Mouse (Mus musculus): ENCODE measurements at regions not wholly inside any gene's neighbourhood (a gene's known extent, or its start where the extent isn't known, plus 50 kb on each side); places are given as distances from the start of the nearest gene placed in this dataset.
A peak's percentile ranks its signal among the peaks of the same experiment; 100 is the strongest.

DNA sequence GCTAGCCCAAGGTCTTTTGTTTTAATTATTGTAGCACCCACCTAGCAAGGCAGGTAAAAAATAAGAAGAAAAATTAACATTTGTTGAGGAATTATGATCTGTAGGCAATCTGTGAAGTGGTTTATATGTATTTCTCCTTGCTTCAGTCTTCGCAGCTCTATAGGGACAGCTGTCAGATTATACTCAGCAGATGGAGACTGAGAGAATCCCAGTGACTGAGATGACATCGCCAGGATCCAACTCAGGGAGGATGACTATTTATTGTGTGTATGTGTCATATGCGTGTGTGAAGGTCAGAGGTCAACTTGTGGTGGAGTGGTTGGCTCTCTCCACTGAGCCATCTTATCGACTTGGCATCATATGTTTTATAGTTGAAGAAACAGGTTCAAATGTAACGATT, 362.0 kb upstream of the Chd6 start:
- DNase-seq (ENCODE audit: low read depth, low spot score), result peak; percentile 26

DNA sequence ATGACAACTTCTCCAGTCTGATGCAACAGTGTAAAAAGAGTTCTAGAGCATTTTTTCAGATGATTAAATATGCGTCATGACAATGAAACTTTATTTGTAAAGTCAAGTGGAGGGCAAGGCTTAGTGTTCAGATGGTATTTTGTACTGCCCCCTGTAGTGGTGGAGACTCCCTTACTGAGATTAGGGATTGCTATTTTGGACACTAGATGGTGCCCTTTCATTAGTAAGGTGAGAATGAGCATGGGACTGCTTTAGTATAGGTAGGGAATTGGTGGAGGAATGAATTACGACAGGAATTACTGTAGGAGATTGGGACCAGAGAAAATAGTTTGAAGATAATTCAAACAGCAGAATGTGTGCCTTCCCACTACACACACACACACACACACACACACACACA, 361.1 kb upstream of the Chd6 start:
- DNase-seq (ENCODE audit: low read depth, low spot score), result peak; percentile 80

DNA sequence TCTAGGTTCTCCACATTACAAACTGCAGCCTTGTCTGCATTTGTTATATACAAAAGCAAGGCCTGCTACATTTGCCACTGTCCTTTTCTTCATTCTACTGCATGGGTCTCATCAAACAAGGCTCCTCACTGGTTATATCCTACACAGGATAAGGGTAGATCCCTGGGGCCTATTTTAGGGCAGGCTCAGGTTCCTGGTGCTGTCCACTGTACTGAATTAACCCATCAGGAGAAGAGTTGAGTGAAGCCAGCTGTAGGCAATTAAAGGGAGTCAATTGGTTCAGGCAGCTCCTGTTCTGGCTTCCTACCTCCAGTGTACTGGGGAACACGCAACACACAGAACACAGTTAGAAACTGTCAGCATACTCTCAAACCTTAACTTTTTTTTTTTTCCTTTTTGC, 358.2 kb upstream of the Chd6 start:
- DNase-seq (ENCODE audit: low read depth, low spot score), result no peak

DNA sequence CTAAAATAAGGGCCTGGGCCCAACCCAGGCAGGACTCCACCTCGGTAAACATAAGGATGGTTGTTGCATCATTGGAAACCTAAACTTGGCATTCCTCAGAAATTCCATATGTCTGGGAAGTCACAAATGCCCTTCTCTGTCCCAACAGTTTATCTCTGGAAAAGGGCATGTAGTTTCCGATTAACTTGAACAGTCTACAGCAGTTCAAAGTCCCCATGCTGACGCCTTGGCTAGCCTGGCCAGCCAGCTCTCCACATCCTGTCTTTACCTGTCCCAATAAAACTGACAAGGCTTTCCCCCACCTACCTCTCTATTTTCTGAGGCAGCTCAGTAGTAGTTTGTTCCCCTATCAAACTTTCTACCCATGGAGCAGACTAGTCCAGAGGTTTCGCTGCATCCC, 351.7 kb upstream of the Chd6 start:
- no peak for DNase-seq (ENCODE audit: low read depth, low spot score)

DNA sequence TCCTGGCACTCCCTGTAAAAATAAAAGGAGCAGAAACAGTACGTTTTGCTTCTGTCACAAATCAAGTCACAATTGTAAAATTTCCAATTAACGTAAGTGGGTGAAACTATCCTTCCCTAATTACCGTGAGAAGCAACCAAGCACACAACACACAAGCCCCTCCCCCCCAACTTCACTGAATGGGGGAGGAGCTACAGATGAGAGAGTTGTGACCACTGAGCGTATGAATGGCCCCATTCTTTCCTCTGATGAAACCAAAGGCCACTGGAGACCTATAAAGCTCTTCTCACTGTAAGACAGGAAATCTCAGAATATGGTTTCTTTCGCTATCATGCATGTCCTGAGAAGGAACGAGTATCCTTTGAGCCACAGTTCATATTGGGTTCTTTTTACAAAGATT, 345.6 kb upstream of the Chd6 start:
- peak; percentile 12 for DNase-seq (ENCODE audit: low read depth, low spot score)

DNA sequence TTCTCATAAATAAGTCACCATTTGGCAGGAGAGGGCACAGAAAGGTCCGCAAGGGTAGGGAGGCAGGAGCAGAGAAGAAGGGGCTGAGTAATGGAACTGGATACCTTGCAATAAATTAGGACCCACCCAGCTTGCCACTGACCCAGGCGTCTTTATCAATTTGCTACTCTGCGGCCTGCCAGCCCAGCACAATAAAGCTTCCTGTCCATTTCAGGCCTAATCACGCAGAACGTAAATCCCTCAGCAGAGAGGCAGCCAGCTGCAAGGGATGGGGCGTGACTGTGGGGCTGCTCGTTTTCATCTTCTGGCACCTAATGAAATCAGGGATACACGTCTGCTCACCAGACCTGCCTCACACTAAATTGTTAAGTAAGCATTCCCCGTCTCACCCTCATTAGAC, 324.9 kb upstream of the Chd6 start:
- DNase-seq (ENCODE audit: low read depth, low spot score), result no peak

DNA sequence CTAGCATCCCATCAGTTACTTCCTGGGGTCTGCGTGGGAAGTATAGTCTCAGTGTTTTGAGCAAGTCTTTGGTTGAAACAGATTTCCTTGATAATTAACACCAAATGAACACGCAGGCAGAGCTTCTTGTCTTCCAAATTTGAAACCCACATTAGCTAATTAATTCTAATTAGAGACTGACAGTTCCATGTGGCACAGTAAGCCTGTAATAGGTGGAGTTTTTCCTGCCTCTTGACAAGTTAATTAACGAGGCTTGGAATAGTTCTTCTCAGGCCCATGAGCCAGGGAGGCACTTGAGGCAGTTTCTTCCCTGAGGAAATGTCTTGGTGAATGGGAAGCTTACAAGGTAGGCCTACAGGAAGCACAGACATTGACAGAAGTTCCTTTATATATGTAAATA, 320.4 kb upstream of the Chd6 start:
- peak; percentile 20 for DNase-seq (ENCODE audit: low read depth, low spot score)

DNA sequence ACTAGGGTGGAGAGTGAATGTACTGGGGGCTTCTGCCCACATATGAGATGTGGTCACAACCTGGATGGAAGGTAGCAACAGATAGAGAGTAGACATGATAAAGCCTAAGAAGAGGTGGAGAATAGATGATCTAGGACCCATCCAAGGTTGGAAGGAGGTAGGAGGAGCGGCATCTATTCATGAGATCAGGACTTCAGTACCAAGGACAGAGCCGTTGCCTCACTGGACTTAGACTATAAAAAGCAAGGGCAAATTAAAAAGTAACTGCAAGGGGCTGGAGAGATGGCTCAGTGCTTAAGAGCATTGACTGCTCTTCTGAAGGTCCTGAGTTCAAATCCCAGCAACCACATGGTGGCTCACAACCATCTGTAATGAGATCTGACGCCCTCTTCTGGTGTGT, 316.7 kb upstream of the Chd6 start:
- DNase-seq (ENCODE audit: low read depth, low spot score), result no peak

DNA sequence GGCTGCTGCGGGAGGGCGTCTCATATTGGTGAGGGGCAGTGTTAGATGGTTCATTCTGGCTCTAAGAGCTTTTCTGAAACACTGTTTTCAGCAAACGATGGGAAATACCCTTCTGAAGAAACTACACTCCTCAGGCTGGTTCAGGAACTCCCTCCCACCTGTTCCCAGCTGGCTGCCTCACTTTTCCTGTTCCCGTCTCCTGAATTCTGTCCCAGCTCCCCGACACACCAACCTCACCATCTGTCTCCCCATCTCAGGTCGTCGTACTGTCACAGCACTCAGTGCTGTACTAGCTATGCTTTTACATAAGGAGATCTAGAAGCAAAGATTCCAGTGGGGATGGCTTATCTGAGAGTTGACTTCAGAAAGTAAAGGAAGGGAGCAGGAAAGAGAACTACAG, 309.2 kb upstream of the Chd6 start:
- DNase-seq (ENCODE audit: low read depth, low spot score), result peak; percentile 86

DNA sequence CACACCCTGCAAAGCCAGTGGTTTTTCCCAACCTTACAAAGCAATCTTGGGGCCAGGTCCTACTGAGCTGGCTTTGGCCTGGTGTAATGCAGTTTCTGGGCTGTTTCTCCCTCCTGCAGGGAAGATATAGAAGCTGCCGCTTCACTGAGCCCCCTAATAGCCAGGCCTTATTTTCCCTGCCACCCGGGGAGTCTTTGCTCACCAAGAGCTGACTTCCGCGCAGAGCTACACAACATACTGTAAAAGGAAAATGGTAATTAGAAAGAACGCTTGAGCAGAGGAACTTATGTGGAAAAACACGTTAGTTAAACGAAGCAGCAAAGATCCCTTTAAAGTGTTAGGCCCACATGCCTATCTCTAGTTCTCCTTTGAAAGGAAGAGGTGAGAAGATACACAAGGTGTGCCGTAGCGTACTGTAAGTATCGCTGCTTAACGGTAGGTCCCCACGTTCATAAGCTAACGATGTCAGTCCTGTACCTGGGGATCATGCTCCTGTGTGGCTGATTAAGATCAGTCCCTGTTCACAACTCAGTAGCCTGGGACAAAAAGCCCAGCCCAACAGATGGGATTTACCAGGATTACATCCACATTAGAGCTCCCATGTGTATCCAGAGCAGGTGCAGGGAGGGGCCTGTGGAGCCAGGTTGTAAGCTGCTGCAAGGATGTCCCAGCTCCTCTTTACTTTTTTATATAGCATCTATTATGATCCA, 307.5 kb upstream of the Chd6 start:
- DNase-seq (ENCODE audit: low read depth, low spot score), result no peak

DNA sequence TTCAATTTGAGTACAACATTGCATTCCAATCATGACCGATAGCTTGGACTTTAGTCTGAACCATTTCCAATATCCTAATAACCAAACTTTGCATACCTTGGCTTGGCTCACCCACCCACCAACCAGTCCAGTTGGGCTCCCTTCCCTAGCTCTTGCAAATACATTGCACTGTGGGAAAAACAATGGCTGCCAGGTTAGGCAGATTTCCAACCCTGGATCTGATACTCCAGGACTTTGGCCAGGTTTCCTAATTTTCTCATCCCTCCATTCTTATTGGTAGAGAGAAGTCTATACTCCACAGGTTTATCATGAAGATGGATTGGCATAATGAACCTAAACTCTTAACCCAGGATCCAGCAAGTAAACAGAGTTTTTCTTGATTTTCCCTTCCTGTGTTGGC, 299.4 kb upstream of the Chd6 start:
- DNase-seq (ENCODE audit: low read depth, low spot score), result no peak

DNA sequence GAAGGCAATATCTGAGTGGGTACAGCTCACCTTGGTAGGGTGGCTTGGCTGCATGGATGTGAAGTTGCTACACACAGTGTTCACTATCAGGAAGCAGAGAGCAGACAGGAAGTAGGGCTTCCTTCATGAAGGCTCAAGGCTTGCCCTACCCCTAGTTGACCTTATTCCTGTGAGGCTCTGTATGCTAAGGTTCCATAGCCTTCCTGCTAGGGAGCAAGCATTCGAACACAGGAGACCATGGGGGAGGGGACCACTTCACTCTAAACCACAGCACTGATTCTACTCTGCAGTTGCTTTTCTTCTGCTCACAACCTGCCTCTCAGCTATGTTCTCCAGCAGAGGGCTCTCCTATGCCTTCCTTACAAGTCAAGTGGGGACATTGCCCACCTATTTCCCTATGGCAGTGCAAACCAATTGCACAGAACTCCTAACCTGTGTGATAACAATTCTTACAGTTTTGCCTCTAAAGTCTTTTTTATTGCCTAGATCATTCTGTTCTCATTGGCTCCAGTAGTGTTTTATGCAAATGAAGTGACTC, 297.0 kb upstream of the Chd6 start:
- peak; percentile 39 for DNase-seq (ENCODE audit: low read depth, low spot score)

DNA sequence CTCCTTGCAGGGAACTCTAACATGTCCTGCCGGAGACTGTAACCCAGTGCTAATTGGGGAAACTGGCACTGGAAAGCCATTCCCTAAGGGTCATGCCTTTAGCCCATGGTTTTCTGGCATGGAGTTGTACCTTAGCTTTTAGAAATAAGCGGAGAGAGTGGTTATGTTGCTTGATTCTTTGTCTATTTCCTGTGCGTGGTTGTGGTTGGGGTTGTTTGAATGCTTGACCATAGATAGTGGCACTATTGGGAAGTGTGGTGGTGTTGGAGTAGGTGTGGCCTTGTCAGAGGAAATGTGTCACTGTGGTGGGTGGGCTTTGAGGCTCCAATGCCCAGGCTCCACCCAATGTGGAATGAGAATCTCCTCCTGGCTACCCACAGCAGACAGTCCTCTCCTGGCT, 289.2 kb upstream of the Chd6 start:
- no peak for DNase-seq (ENCODE audit: low read depth, low spot score)

DNA sequence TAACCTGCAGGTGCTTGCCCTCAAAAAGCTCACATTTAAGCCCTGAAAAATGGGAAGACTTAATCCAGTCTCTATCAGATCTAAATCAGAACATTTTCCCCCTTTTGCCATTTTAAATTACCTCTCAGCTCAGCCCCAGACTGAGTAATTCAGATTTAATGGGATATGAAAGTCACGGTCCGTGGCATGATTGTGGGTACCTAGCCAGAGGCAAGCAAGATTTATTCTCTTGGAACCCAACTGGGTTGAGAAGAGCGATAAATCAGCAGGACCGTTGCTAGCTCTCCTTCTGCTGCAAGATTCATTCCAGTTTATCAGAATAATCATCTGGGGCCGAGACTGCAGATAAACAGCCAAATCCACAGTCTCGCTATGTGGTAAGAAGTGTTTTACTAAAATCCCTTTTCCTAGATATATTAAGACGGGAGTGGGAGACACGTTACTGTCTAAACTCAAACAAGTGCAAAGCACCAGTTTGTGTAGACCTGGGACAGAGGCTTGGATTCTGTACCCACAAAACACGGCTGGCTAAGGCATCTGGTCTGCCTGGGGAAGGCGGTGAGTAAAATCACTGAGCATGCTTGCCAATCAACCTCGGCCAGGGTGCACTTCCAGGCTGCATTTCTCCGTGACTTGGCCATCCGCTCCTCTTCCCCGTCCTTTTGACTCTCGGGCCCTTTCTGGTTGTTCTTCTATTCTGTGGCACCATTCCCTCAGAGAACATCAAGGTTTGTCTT, 282.2 kb upstream of the Chd6 start:
- no peak for DNase-seq (ENCODE audit: low read depth, low spot score)

DNA sequence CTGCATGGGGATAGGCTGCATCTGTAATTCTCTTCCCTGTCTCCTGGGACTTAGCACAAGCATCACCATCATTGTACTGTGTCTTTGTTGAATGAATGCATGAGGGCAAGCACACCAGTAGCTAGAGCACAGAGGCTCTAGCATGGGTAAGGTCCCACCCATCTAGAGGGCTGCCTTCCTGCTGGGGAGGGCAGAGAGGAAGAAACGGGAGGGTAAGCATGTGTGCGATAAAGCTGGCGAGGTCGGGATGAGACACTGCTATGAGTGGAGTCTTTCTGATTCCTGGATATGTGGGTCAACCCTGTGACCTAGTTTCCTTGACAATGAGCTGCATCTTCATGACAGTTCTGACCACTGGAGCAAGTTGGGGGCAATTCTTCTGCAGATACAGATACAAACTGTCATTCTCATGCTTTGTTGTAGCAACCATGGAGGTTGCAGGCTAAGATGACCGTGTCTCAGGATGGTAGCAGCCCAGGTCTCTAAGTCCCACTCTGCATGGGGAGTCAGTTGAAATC, 280.5 kb upstream of the Chd6 start:
- no peak for DNase-seq (ENCODE audit: low read depth, low spot score)

DNA sequence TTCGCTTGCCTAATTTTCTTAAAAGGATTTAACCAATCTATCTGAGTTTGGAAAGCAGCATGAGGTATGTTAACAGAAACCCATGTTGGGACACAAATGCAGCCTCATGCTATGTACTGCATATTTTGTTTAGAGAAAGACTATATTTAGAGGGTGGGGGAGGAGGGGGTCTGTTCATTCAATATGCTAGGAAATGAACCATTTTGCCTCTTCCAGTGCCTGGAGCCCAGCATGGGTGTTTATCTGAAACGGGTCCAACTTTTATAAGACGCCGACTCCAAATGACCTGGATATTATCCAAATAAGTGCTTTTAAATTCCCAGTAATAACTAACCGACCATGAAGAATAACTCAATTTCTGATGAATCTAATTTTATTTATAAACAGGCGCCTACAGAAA, 278.2 kb upstream of the Chd6 start:
- DNase-seq (ENCODE audit: low read depth, low spot score), result no peak

DNA sequence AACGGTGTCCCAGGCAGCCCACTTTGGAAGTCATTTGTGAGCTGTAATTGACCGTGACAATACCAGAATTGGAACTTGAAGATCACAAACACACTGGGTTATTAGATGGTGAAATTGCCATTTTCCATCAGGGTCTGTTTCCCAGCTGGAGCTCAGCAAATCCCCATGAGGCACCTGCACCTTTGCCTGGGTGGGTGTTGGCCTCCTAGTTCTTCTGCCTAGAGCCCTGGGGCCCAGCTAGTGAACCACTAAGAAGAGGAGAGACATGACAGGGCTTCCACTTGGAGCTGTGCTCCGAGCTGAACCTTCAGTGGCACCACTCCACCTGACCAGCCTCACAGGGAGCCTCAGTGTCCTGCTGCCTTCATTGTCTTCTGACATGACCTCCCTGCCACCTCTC, 273.5 kb upstream of the Chd6 start:
- no peak for DNase-seq (ENCODE audit: low read depth, low spot score)

DNA sequence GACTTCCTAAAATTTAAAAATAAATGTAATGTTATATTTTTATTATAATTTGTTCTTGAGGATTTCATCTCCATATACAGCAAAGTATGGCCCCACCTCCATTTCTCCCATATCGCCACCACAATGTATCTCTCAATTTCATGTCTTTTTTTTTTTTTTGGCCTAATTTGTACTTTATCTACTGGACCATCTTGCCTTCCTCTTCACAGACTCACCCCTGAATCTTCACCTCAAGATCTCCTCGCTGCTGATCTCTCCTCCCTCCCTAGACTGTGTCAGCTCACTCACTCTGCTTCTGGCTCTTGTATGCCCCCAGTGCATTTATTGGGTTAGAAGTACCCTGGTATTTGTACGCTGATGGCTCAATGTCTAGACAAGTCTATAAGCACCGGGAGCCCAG, 269.4 kb upstream of the Chd6 start:
- DNase-seq (ENCODE audit: low read depth, low spot score), result no peak

DNA sequence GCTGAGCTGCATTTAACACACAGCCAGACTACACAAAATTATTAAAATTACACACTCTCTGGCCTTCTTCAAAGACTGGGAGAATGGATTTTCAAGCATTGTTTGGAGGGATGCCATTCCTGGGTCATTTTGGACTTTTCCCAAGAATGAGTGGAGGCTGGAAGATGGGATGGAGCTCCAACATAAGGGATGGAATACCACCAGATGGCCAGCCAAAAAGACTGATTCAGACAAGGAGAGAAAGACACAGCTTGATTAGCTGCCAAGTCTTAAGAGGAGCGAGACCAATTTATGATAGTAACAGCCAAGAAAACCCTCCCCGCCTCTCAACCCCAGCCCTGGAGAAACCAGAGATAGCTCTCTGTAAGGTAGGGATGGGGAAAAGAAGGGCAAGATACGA, 253.4 kb upstream of the Chd6 start:
- DNase-seq (ENCODE audit: low read depth, low spot score), result peak; percentile 76

DNA sequence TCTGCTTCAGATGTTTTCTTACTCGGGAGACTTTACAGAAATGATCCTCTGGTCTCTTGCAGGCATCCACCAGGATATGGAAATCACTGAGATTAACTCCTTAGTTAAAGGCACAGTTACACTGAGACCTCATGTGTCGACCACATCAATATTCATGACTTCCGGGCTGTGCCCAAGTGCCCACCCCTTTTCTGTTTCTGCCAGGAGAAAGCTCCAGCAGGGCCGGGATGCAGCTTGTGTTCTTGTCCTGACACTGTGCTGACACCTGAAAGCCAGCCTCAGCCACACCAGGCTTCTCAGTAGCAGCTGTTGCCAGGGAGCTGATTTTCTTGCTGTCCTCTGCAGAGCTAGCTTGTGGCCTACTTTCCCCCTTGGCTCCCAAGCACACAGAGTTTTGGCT, 240.2 kb upstream of the Chd6 start:
- peak; percentile 37 for DNase-seq (ENCODE audit: low read depth, low spot score)

DNA sequence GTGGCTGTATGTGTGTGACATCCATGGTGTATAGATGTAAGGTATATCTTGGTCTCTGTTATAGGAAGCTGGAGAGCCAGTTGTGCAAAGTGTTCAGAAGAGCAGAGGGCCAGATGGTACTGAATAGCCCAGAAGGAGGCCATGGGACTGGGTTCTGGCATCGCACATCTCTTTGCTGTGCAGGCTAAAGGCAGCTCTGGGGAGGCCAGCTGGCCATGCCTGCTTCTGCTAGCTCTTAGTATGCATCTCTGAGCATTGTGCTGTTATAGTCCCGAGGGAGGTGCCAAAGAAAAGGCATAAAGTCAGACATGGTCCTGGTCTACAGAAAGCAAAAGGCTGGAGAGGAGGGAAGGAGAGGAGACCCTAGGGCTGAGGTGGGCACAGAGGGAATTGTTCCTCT, 235.1 kb upstream of the Chd6 start:
- DNase-seq (ENCODE audit: low read depth, low spot score), result no peak

DNA sequence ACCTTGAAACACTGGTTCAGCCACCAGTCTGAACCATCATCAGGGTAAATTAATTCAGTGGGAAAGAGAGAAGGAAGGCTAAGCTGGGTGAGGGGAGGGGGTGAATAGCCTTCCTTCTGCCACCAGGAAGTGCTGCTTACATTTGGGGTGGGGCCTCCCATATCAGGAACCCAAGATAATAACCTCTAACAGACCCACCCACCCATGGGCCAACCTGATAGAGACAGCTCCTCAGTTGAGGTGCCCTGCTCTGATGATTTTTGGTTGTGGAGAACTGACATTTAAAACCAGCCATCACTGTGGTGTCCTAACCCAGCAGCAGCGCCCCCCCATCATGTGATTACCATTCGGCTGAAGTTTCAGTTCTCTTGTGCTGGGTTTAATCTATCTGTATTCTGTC, 233.8 kb upstream of the Chd6 start:
- DNase-seq (ENCODE audit: low read depth, low spot score), result no peak

DNA sequence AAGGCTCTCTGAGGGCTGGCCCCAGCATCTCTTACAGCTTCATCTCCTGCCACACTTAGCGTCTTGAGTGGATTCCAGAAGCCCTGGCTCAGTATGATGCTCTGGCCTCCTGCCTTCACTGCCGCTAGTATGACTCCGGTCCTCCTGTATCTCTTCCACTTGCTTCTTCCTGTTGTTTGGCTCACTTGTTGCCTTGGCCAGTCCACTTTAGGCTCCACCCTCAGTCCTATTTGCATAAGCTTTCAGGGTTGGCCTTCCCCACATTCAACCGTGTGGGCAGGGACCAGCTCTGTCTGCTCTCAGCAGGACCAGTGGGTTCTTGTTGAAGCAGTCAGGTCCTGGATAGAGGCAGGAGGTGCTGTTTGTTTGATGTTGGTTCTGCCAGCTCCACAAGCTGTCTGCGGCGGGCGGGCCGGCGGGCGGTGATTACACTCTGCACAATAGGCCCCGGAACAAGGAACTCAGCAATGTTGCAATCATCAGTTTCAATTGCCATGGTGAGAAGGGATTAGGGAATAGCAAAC, 232.6 kb upstream of the Chd6 start:
- DNase-seq (ENCODE audit: low read depth, low spot score), result peak; percentile 43
